Mouse (Mus musculus) brain, embryonic 14.5 days (tissue): ENCODE results near the gene Ackr2.

ENCODE experiments used
- CTCF ChIP-seq: fragments of 200-500 bp; IDR thresholded peaks from 2 replicates; pipeline ENCODE4 v1.5.1; 2012; ENCODE audit warnings: inconsistent platforms, mild to moderate bottlenecking, moderate library complexity, borderline replicate concordance; ENCODE audit not compliant: insufficient read depth, insufficient read length; ENCODE audit errors: extremely low read depth
- POLR2A ChIP-seq: fragments of 200-500 bp; IDR thresholded peaks from 2 replicates; pipeline ENCODE4 v1.6.1; 2012; ENCODE audit warnings: mild to moderate bottlenecking, inconsistent platforms, borderline replicate concordance; ENCODE audit not compliant: poor library complexity, insufficient read depth, insufficient read length, severe bottlenecking; ENCODE audit errors: extremely low read depth

DNA sequence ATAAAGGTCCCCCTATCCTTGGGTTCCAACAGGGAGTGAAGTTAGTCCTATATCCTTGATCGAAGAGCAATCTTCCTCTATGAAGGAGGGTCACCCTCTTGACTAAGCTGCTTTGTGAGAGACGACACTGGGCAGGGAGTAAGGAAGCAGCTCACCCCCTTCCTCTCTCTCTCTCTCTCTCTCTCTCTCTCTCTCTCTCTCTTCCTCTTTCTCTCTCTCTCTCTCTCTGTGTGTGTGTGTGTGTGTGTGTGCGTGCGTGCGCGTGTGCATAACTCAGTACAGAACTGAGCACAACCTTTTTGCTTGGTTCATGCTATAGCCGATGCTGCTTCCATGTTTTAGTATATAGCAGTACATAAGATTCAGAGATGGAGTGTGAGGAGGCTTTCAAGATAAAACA lies 6.8 kb downstream of the Ackr2 start:
- TF ChIP-seq CTCF (no peak), POLR2A (no peak)
